Mouse (Mus musculus): ENCODE results near the gene Rwdd4a. TPM values are rescaled to one million over a fixed set of nuclear protein-coding genes. Genes with fewer than 3 reads are reported as not detected.

Rwdd4a gene
- polyA plus RNA-seq, 1 experiment from 2014 or later: 37.1 TPM

- H3K9ac ChIP-seq (replicated peaks): no peak overlapping the region
- no peaks in the 10 kb centered on the region for H3K9me3 ChIP-seq
- H3K4me3 ChIP-seq (replicated peaks): no peak overlapping the region
- ATAC-seq: no peak
- no peaks in the 10 kb centered on the region for H3K4me1 ChIP-seq (replicated peaks)
- no peaks in the 10 kb centered on the region for H3K27me3 ChIP-seq
- peaks cover 76% of the 10 kb centered on the region for H3K36me3 ChIP-seq
- 96% methylated on average over 16 of the region's 16 CpGs for WGBS
- H3K4me2 ChIP-seq (replicated peaks): no peak overlapping the region
- H3K27ac ChIP-seq: no peak overlapping the region
Observed at GRCm38 (mm10) chr8:47542746-47543145, 9.3 kb downstream of the Rwdd4a start.

- Histone ChIP-seq H3K36me3 (peaks cover 82% of the 10 kb centered on the region), H3K9ac (replicated peaks) (no peak overlapping the region), H3K4me1 (replicated peaks) (no peaks in the 10 kb centered on the region), H3K27ac (no peak overlapping the region), H3K4me2 (replicated peaks) (no peak overlapping the region), H3K9me3 (no peaks in the 10 kb centered on the region), H3K4me3 (replicated peaks) (no peak overlapping the region), H3K27me3 (no peaks in the 10 kb centered on the region)
- ATAC-seq: no peak
- 93% methylated on average over 5 of the region's 5 CpGs for WGBS
Observed at GRCm38 (mm10) chr8:47544094-47544493, 10.6 kb downstream of the Rwdd4a start.

- Histone ChIP-seq H3K4me2 (replicated peaks) (no peak overlapping the region), H3K4me3 (replicated peaks) (no peak overlapping the region), H3K36me3 (peaks cover 88% of the 10 kb centered on the region), H3K27ac (no peak overlapping the region), H3K27me3 (no peaks in the 10 kb centered on the region), H3K9ac (replicated peaks) (no peak overlapping the region), H3K4me1 (replicated peaks) (no peaks in the 10 kb centered on the region), H3K9me3 (no peaks in the 10 kb centered on the region)
- ATAC-seq: no peak
- WGBS: 97% methylated on average over 10 of the region's 10 CpGs
Observed at GRCm38 (mm10) chr8:47547102-47547501, 13.6 kb downstream of the Rwdd4a start.

GRCm38 (mm10) chr8:47553613-47554012, 20.1 kb downstream of the Rwdd4a start:
- no peak overlapping the region for H3K27ac ChIP-seq
- peaks cover 39% of the 10 kb centered on the region for H3K36me3 ChIP-seq
- H3K4me3 ChIP-seq (replicated peaks): no peak overlapping the region
- no peaks in the 10 kb centered on the region for H3K9me3 ChIP-seq
- no peaks in the 10 kb centered on the region for H3K27me3 ChIP-seq
- ATAC-seq: no peak
- H3K9ac ChIP-seq (replicated peaks): no peak overlapping the region
- no peaks in the 10 kb centered on the region for H3K4me1 ChIP-seq (replicated peaks)
- WGBS: 87% methylated on average over 6 of the region's 6 CpGs
- H3K4me2 ChIP-seq (replicated peaks): no peak overlapping the region

GRCm38 (mm10) chr8:47556446-47556845, 23.0 kb downstream of the Rwdd4a start:
- Histone ChIP-seq H3K9me3 (no peaks in the 10 kb centered on the region), H3K4me1 (replicated peaks) (no peaks in the 10 kb centered on the region), H3K4me3 (replicated peaks) (no peak overlapping the region), H3K27me3 (no peaks in the 10 kb centered on the region), H3K4me2 (replicated peaks) (no peak overlapping the region), H3K27ac (no peak overlapping the region), H3K9ac (replicated peaks) (no peak overlapping the region), H3K36me3 (peaks cover 13% of the 10 kb centered on the region)
- ATAC-seq: no peak
- WGBS: 88% methylated on average over 7 of the region's 7 CpGs

GRCm38 (mm10) chr8:47558274-47558673, 24.8 kb downstream of the Rwdd4a start:
- Histone ChIP-seq H3K4me3 (replicated peaks) (no peak overlapping the region), H3K9me3 (no peaks in the 10 kb centered on the region), H3K9ac (replicated peaks) (no peak overlapping the region), H3K4me2 (replicated peaks) (no peak overlapping the region), H3K27me3 (no peaks in the 10 kb centered on the region), H3K4me1 (replicated peaks) (no peaks in the 10 kb centered on the region), H3K27ac (no peak overlapping the region), H3K36me3 (peaks cover 5% of the 10 kb centered on the region)
- WGBS: 46% methylated on average over 7 of the region's 7 CpGs
- no peak for ATAC-seq

- H3K9me3 ChIP-seq: no peaks in the 10 kb centered on the region
- 93% methylated on average over 7 of the region's 7 CpGs for WGBS
- no peaks in the 10 kb centered on the region for H3K27me3 ChIP-seq
- no peak overlapping the region for H3K4me3 ChIP-seq (replicated peaks)
- no peak overlapping the region for H3K27ac ChIP-seq
- ATAC-seq: no peak
- H3K4me2 ChIP-seq (replicated peaks): no peak overlapping the region
- H3K4me1 ChIP-seq (replicated peaks): no peaks in the 10 kb centered on the region
- no peaks in the 10 kb centered on the region for H3K36me3 ChIP-seq
- H3K9ac ChIP-seq (replicated peaks): no peak overlapping the region
Observed at GRCm38 (mm10) chr8:47560801-47561200, 27.3 kb downstream of the Rwdd4a start.

GRCm38 (mm10) chr8:47566551-47566950, 33.1 kb downstream of the Rwdd4a start:
- Histone ChIP-seq H3K4me3 (replicated peaks) (no peak overlapping the region), H3K36me3 (no peaks in the 10 kb centered on the region), H3K4me1 (replicated peaks) (no peaks in the 10 kb centered on the region), H3K9ac (replicated peaks) (no peak overlapping the region), H3K9me3 (no peaks in the 10 kb centered on the region), H3K27ac (no peak overlapping the region), H3K4me2 (replicated peaks) (no peak overlapping the region), H3K27me3 (no peaks in the 10 kb centered on the region)
- WGBS: 90% methylated on average over 6 of the region's 6 CpGs
- ATAC-seq: no peak

- 91% methylated on average over 5 of the region's 5 CpGs for WGBS
Observed at GRCm38 (mm10) chr8:47568098-47568497, 34.6 kb downstream of the Rwdd4a start.

GRCm38 (mm10) chr8:47570161-47570560, 36.7 kb downstream of the Rwdd4a start:
- no peaks in the 10 kb centered on the region for H3K9me3 ChIP-seq
- WGBS: 92% methylated on average over 6 of the region's 6 CpGs
- no peaks in the 10 kb centered on the region for H3K27me3 ChIP-seq
- no peaks in the 10 kb centered on the region for H3K36me3 ChIP-seq
- no peak overlapping the region for H3K4me2 ChIP-seq (replicated peaks)
- H3K27ac ChIP-seq: no peak overlapping the region
- no peak for ATAC-seq
- H3K4me1 ChIP-seq (replicated peaks): no peaks in the 10 kb centered on the region
- H3K9ac ChIP-seq (replicated peaks): no peak overlapping the region
- H3K4me3 ChIP-seq (replicated peaks): no peak overlapping the region

More at GRCm38 (mm10) chr8:47568098-47568497, 34.6 kb downstream of the Rwdd4a start:
- Histone ChIP-seq H3K9me3 (no peaks in the 10 kb centered on the region), H3K27me3 (no peaks in the 10 kb centered on the region), H3K36me3 (no peaks in the 10 kb centered on the region), H3K4me2 (replicated peaks) (no peak overlapping the region), H3K27ac (no peak overlapping the region), H3K4me3 (replicated peaks) (no peak overlapping the region), H3K9ac (replicated peaks) (no peak overlapping the region), H3K4me1 (replicated peaks) (no peaks in the 10 kb centered on the region)
- ATAC-seq: no peak

GRCm38 (mm10) chr8:47573482-47573881, 40.0 kb downstream of the Rwdd4a start:
- H3K27ac ChIP-seq: no peak overlapping the region
- 85% methylated on average over 7 of the region's 7 CpGs for WGBS
- no peaks in the 10 kb centered on the region for H3K36me3 ChIP-seq
- H3K4me2 ChIP-seq (replicated peaks): no peak overlapping the region
- no peak overlapping the region for H3K4me3 ChIP-seq (replicated peaks)
- H3K9me3 ChIP-seq: peaks cover 4% of the 10 kb centered on the region; the same call in 1 of the 2 replicates
- H3K27me3 ChIP-seq: no peaks in the 10 kb centered on the region
- no peak overlapping the region for H3K9ac ChIP-seq (replicated peaks)
- no peaks in the 10 kb centered on the region for H3K4me1 ChIP-seq (replicated peaks)
- ATAC-seq: no peak

GRCm38 (mm10) chr8:47581454-47581853, 48.0 kb downstream of the Rwdd4a start:
- no peak for ATAC-seq
- Histone ChIP-seq H3K4me2 (replicated peaks) (no peak overlapping the region), H3K9ac (replicated peaks) (no peak overlapping the region), H3K4me1 (replicated peaks) (no peaks in the 10 kb centered on the region), H3K27ac (no peak overlapping the region), H3K4me3 (replicated peaks) (no peak overlapping the region), H3K27me3 (no peaks in the 10 kb centered on the region), H3K36me3 (no peaks in the 10 kb centered on the region), H3K9me3 (0 out of 2 replicates have a peak, but pooled peaks cover 3% of the 10 kb centered on the region)
- WGBS: 75% methylated on average over 7 of the region's 7 CpGs

GRCm38 (mm10) chr8:47588616-47589015, 55.2 kb downstream of the Rwdd4a start:
- Histone ChIP-seq H3K36me3 (no peaks in the 10 kb centered on the region), H3K27ac (no peak overlapping the region), H3K4me3 (replicated peaks) (no peak overlapping the region), H3K9me3 (no peaks in the 10 kb centered on the region), H3K4me2 (replicated peaks) (no peak overlapping the region), H3K9ac (replicated peaks) (no peak overlapping the region), H3K27me3 (no peaks in the 10 kb centered on the region), H3K4me1 (replicated peaks) (peaks cover 9% of the 10 kb centered on the region; the same call in 1 of the 2 replicates)
- WGBS: 94% methylated on average over 5 of the region's 5 CpGs
- no peak for ATAC-seq

Measured in midbrain, embryonic 13.5 days (tissue).